Mouse (Mus musculus): ENCODE results near the gene Gm14410. TPM values are rescaled to one million over a fixed set of nuclear protein-coding genes. Genes with fewer than 3 reads are reported as not detected.

Gm14410 gene
- 3.5 TPM for polyA plus RNA-seq (2017; shearing (Covaris generic))

DNA sequence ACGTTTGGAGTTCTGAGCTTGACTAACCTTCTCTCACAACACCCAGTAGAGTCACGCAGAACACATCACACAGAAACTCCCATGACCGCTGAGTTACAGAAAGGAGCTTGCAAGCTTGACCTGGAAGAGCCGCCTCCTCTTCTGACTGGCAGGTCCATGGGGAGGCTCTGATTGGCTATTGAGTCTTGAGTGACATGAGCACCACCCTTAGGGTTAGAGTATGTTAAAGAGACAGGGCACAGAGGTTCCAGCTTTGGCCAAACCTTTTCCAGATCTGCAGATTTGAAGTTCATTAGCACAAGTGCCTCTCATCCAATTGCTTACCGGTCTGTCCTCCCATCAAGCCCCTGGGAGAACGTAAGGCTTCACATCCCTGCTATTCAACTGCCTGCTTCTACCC is at the start of gene Gm14410:
Gene Gm14410 (minus strand): TSS at position 81 of the 400 bp plus-strand sequence.

Other genes starting within 250 kb of the Gm14410 start
- 3.0 TPM for gene Gm14419, start 205.5 kb downstream of the Gm14410 start, polyA plus RNA-seq (2017; shearing (Covaris generic))
- not detected for gene Gm14401, start 132.1 kb downstream of the Gm14410 start, polyA plus RNA-seq (2017; shearing (Covaris generic))
- not detected for gene Gm14409, start 60.6 kb upstream of the Gm14410 start, polyA plus RNA-seq (2017; shearing (Covaris generic))
- not detected for gene Gm14412, start 117.9 kb upstream of the Gm14410 start, polyA plus RNA-seq (2017; shearing (Covaris generic))
- not detected for gene Gm14418, start 191.9 kb upstream of the Gm14410 start, polyA plus RNA-seq (2017; shearing (Covaris generic))